Mouse (Mus musculus) G1E-ER4 (cell line): ENCODE results near the gene Ccdc169. TPM values are rescaled to one million over a fixed set of nuclear protein-coding genes. Genes with fewer than 3 reads are reported as not detected.

Experiments used
- GATA1 ChIP-seq: IDR thresholded peaks from one replicate; pipeline ENCODE4 v1.8.0; 2012; ENCODE audit warnings: low read length, inconsistent platforms
- polyA plus RNA-seq: library from polyadenylated mRNA; stranded (reverse); fragments of >175 nt; gene quantifications from 2 replicates; pipeline ENCODE4 v1.2.3, GENCODE M21; 2012

Gene Ccdc169
- polyA plus RNA-seq, 1 experiment: not detected

DNA sequence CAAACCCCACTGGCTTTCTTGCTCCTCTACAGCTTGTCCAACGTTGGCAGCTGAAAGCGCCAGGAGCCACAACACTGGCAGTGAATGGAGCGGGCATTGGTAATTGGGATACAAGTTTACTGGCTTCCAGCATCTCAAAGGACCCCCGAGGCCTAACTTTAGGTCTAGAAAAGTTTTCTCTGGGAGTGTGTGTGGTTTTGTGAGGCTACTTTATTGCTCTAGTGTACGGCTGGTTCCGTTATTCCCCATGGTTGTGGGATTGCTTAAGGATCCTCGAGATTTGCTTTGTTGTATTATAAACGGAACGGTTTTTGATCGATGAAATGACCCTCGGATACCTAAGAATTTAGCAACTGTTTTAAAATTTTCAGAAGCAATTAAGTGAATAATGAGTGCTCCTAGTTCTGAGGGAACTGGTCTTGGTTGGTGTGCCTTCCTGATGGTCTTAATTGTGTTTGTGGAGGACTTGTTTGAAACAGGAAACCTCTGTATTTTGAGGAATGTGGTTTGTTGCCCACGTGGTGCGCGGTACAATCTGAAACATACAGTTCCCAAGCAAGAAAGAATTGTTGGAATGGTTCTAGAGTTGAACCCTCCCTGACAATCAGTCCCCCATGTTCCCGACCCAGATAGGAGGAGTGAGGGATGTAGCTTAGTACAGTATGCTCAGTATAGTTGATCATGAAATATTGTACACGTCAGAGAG, 24.3 kb upstream of the Ccdc169 start:
- TF ChIP-seq GATA1: no peak

DNA sequence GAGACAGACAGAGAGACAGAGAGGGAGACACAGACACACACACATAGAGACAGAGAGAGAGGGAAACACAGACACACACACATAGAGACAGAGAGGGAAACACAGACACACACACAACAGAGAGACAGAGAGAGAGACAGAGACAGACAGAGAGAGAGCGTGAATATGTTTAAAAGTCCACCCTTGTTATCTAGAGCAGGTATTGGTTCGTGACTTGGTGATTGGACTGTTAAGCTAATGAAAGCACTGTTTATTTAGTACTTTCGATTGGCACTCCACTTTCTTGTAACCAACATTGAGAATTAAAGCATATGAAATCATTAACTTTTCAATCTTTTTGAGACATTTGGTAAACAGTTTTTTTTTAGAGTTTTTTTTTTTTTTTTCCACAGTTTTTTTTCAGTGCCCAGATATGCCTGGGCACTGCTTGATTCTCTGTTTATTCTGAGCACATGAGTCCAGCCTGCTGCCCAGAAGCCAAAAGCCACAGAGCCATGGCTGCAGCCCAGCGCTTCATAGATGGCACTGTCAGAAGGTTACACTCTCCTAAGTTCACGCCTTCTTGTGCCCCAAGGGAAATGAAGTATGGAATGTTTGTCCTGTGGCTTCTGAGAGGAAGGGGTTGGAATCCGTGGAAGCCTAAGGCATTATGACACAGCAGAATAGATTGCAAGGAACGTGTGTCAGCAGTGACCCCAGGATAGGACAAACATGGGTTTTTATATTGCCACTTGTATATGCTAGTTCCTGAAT, 22.6 kb upstream of the Ccdc169 start:
- TF ChIP-seq GATA1: no peak

DNA sequence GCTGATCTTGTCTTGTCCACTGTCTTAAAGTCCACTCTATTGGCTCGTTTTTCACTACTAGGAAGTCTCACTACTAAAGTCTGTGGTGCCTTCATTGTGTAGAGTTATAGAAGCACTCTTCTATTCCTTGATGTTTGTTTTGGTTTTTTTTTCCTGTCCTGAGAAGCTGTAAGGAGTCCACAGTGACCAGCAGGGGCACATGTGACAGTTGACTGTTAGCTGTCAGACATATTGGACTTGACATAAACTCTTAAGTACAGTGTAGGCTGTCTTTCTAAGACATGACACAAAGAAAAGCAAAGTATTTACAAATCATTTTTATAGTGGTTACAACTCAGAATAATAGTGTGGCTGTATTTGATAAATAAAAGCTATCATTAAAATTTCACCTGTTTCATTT, 22.1 kb upstream of the Ccdc169 start:
- TF ChIP-seq GATA1: no peak

DNA sequence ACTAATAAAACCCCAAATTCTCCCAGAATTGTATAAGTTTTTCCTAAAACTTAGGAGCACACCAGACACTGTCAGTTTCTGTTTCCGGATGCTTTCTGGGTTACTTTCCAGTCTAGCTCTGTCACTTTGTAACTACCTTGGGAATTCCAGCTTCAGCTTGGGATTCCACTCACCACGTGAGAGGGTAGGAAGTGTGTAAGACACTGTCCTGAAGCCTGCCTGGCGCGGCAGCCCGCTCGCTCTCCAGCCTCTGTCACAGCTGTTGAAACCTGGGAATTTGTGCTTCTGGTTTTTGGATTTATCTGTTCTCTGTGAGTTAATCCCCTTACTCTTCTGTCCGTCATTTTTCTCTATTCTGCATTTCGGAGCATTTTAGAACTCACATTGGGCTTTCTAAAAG, 21.1 kb upstream of the Ccdc169 start:
- TF ChIP-seq GATA1: no peak

DNA sequence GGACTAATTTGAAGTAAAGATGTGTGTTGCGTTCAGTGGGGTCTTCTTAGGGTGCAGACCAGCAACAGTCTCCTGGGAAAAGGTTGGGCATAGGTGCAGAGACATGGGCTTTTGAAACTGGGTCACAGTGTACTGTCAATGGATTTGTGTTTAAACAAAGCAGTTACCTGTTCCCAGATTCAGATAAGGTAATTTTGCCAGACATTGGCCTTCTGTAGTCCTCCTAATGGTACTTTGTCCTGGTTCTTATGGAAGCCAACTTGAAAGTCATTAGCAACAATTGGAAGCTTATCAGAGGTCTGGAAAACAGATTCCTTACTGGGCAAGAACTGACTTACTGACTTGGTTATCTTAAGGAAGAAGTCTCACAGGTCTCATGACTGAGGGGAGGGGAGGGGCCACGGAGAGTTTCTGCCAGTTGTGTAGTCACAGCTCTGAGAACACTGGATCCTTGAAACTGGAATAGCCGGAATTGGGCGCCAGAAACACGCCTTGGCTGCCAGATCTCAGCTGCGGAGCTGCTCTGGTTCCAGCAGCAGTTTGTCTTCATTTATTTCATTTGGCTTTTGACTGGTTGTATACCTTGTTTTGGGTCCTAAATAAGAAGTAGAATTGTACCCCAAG, 17.8 kb upstream of the Ccdc169 start:
- no peak for TF ChIP-seq GATA1

DNA sequence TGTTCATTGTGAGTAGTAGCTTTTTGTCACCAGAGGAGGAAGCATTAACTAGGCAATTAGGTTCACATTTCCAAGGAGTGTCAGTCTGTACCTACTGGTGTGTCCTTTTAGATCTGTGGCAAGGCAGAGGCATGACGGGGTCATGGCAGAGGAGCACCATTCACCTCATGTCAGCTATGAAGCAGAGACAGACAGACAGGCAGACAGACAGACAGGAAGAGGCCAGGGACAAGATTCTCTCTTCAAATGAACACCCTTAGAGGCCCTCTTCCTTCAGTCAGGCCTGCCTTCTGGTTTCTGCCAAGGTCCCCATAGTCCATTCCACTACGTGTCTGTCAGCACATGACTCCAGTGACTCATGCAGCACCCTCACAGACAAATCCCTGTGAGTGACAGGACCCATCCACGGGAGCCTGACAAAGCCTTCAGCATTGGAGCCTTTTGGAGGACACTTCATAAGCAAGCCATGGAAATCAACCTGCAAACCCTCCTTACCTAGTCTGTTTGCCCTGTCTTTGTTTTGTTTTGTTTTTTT, 14.7 kb upstream of the Ccdc169 start:
- TF ChIP-seq GATA1: no peak

DNA sequence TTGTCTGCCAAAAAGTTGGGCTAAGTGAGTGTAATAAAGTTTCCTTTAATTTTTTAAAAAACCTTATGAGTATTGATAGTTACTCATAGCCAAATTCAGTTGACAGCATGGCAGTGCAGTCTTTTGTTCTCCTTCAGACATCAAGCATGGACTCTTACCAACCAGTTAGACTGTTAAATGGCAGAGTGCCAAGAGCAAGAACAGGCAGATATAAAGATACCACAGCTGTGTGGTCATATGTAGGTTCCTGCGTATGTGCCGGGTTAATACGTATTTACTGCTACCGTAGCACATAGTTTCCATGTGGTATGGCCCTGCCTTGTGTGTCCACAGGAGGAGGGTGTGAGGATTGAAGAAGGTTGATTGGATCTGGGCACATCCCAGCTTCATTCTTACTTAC, 14.1 kb upstream of the Ccdc169 start:
- TF ChIP-seq GATA1: no peak

DNA sequence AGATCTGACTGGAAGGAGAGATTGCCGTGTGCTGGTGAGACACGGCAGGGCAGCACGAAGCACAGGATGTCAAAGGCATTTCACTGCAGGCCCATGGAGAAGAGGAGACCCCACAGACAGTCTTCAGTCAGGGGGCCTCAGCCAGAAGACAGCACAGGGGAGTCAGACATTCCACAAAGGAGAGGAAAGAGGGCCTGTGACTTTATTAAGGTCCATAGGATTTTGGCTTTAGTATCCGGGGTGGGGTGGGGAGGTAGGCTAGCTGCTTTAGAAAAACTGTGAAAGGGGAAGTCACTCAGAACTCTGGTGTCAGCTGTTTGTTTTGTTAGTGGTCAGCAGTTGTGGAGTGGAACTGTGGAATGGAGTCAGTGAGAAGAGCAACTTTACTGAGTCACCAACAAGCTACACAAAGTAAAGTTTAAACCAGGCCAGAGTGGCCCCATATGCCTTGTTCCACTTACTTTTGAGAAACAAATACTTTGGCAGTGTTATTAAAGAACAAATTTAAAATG, 7.9 kb upstream of the Ccdc169 start:
- no peak for TF ChIP-seq GATA1

DNA sequence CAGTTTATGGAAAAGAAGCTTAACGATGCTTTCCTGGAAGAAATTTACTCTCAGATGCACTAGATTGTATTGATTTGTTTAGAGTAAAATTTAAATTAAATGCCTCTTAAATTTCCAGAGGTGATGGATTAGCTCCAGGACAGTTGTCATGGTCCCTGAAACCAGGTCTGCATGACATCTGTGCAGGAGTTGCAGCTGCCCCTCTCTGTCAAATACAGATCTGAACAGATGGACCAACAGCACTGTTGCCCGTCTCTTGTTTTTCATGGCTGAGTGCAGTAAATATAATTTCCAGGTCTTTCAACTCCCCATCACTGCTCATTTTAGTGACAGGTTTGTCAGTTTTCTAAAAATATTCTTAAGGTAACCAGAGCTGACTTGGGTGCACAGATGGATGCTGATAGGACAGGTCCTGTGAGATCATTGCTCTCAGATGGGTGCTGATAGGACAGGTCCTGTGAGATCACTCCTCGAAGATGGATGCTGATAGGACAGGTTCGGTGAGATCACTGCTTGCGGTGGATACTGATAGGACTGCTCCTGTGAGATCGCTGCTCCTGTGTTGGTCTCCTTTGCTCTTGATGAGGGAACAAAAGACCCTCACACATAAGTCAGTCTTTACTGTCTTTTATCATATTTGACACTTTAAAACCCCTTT, 5.4 kb upstream of the Ccdc169 start:
- TF ChIP-seq GATA1: no peak

DNA sequence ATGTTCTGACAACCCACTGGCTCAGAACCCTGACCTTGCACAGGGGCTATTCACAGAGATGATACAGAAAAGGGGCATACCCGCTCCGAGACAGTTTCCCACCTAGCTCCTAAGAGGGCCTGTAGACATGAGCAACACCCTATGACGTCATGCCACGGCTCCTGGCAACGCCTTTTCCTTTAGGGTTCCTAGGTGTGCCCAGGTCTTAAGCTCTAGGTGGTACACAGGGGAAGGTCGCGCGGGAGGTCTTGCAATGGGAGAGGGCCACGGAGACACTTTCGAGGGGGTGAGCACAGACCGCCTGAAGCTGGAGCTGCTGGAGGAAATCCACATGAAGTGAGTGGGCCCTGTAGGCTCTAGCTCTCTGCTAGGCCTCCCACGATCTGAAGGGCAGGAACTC, 2.7 kb downstream of the Ccdc169 start:
- TF ChIP-seq GATA1: no peak

DNA sequence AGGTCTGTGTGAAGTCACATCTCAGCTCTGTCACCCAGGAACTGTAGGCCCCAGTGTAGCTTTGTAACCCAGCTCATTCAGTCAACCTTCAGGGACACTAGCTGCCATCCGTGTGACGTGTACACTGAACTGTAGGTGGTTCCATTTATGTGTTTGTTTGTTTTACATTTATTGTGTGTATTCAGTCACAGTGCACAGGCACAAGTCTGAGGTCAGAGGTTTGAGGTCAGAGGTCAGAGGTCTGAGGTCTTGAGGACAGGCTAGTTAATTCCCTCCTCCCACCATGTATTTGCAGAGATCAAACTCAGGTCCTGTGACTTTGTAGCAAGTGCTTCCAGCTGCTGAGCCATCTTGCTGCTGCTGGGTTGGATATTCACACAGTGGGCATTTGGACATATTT, 4.3 kb downstream of the Ccdc169 start:
- TF ChIP-seq GATA1: no peak

DNA sequence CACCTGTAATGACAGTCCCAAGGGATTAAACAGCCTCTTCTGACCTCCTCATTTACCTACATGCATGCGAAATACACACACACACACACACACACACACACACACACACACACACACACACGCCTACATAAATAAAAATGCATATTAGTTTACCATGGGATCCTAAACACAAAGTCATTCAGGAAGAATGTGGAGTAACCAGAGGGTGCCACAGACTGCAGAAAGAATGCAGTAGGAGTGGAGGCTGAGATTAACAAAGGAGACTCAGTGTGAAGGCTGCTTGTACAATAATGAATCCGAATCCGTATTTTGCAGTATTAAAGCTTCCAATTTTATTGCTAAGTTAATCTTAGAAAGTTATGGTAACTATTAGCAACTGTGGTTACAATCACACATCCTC, 7.8 kb downstream of the Ccdc169 start:
- no peak for TF ChIP-seq GATA1

DNA sequence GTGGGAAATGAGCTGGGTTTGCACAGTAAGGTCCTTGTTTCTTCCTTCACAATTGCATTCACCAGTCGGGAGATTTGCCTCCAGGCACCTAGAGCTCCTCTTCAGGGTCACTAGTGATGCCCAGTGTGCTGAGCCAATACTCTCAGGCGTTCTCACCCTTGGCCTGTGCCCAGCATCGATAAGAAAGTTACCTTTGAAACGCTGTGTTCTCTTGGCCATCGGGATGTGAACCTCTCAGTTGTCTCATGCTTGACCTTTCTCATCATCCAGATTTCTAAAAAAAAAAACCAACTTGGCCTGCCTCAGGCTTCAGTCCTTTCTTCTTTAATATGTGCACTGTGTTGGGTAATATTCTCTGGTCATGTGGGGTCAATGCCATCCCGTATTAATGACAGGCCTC, 9.3 kb downstream of the Ccdc169 start:
- no peak for TF ChIP-seq GATA1

DNA sequence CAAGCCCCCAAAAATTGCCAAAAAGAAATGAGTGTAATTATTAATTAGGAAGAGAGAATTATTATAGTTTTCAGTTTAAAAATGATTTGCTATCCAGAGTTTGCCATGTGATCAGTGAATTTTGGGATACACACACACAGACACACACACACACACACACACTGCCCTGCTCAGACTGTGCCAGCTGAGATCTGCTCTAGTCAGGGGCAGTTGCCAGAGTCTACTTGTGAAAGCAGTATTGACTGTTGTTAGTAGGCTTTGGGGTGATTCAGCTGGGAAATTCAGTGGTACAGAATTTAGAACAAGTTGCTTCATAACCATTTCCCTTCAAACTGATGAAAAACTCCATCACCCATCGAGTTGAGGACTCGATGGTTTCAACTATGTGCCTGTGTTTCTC, 10.0 kb downstream of the Ccdc169 start:
- no peak for TF ChIP-seq GATA1

DNA sequence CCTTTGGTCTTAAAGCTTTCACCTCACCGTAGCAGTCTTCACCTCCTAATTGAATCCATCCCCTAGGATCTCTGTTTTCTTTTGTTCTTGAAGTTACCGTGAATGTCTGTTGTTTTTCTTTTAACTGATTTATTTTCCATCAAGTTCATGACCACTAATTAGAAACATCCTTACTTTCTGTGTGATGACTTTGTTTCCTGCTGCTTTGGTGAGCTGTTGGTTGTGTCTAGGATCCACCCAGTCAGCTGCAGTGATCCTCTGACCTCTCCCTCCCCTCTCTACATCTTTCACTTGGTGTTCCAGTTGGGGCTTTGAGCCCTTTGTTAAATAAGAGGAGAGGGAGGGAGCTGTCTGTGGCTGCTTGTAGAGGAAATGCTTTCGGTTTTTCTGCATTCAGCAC, 11.0 kb downstream of the Ccdc169 start:
- no peak for TF ChIP-seq GATA1
